Mouse (Mus musculus) frontal cortex, postnatal 36 days (tissue): ENCODE measurements at regions not wholly inside any gene's neighbourhood (a gene's known extent, or its start where the extent isn't known, plus 50 kb on each side); places are given as distances from the start of the nearest gene placed in this dataset.
"Not testable (repeated sequence)": the region's sequence is repeated elsewhere in the genome, so short reads cannot be mapped to it uniquely, and the experiment has no call there.

ENCODE experiments used
- DNase-seq, 2 experiments: peaks; one replicate each; pipeline ENCODE4 v3.0.0; 2022; ENCODE audit warnings: low spot score in 2 of 2

GRCm38 (mm10) chr1:165017793-165018192 lies 82.5 kb upstream of the Xcl1 start:
- DNase-seq: no peak

DNA sequence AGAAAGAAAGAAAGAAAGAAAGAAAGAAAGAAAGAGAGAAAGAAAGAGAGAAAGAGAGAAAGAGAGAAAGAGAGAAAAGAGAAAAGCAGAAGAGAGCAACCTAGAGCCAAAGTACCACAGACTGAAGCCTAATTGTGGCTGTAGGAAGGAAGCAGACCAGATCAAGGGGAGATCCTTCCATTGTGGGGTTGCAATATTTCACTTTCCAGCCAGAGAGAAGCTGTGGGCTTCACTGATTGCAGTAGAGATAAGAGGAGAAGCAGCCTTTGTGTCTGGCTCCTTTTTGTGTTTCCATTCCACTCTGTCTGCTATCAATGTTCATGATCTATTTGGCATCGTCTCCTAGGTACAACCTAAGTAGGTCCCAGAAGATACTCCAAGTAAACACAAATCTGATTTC lies 79.0 kb upstream of the Xcl1 start:
- no peak for DNase-seq

DNA sequence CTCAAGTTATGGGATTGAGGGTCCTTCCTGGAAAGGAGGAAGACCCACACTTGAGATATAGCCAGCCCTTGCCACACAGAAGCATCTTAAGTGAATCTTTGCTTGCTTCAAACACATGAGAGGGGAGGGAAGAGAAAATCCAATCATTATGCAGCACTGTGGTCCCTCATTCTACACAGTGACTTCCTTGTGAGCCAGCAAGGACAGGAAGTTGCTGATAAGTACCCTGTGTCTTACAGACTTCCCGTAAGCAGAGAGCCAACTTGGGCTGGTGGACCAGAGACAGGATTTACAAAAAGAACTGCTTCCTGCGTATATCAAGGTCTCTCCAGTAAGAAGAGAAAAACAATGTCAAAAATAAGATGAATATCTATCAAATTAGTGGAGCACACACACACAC lies 78.1 kb upstream of the Xcl1 start:
- DNase-seq: no peak

GRCm38 (mm10) chr1:165012376-165012775 lies 77.0 kb upstream of the Xcl1 start:
- DNase-seq: no peak

DNA sequence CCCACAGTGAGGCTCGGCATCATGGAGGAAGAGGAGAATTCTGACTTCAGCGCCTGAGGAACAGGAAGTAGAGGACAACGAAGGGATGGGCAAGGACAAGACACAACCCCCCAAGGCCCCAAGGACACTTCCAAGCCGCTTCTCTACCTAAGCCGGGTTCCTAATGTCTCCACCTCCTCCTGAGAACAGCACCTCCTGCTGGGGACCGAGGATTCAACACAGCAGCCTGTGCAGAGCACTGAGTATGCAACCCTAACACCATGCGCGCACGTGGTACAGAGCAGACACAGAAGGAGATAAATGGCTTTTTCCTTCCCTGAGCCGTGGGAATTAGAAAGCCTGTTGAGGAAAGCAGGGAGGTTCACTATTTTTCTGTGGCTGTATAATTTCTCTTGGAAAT lies 64.2 kb upstream of the Xcl1 start:
- DNase-seq: no peak

DNA sequence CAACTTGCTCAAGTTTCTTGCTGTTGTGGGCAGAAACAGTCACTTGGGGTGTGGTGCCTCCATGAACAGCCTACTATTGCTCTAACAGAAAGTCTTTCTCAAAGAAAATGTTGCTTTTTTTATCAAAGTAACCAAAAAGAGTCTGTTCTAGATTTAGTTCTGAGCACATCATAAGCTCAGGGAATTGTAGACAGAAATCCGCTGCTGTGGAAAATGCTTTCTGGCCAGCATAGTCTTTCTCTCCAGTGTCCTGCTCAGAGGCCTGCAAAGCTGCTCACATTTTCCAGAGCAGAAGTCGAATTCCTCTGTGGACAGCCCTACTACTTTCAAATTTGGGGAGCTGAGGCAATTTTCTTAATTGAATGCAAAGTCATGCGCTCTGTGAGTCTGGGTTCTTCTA lies 63.3 kb upstream of the Xcl1 start:
- peak in 1 of 2 experiments; percentile 49 for DNase-seq

GRCm38 (mm10) chr1:164997660-164998059 lies 62.3 kb upstream of the Xcl1 start:
- no peak for DNase-seq

DNA sequence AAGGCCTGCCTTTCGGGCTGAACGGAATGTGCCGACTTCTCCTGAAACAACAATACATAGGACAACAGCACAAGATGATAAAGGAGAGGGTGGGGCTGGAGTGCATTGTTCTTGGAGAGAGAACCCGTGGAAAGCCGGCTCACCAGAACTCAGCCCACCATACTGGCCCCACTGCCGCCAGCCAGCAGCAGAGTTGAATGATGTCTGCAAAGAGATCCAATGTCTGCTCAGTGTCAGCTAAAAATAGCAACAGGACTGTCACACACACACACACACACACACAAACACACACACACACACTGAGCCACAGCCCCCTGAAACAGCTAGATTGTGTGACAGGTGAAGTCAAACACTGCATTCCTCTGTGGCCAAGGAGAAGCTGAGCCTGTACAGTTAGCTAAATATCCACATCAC lies 58.9 kb upstream of the Xcl1 start:
- no peak for DNase-seq

DNA sequence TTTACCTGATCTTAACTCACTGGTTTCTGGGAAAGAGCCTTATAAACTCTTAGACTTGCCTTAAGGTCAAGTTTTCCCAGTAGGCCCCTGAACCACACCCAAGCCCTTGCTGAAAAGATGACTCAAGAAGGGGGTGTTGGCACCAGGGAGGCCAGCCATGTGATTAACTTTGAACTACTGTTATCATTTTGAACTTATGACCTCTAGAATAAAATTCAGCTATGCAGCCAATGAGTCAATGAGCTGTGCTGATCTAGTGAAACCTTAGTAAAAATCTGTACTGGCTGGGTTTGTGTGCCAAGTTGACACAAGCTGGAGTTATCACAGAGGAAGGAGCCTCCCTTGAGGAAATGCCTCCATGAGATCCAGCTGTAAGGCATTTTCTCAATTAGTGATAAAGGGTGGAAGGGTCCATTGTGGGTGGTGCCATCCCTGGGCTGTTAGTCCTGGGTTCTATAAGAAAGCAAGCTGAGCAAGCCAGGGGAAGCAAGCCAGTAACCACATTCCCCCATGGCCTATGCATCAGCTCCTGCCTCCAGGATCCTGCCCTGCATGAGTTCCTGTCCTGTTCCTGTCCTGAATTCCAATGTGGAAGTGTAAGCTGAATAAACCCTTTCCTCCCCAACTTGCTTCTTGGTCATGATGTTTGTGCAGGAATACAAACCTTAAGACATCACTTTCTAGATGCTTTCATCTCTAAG lies 58.0 kb upstream of the Xcl1 start:
- DNase-seq: not testable (repeated sequence)

DNA sequence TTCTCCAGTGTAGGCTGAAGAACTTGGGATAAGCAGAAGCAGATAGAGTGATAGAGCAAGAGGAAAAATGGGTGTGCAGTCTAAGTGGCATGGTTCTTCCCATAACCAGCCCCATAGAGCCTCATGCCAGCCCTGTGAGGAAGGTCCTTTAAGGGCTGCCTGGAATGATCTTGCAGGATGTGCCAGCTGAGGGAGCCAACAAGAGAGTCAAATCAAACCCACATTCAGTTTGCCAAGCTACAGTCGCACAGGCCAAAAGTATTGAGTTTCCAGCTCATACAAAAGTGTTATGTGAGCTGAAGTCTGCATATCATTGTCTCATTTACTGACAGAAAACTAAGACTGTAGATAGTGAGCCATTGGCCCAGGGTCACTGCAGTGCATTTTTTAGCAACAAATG lies 53.7 kb upstream of the Xcl1 start:
- peak in 1 of 2 experiments; percentile 29 for DNase-seq

DNA sequence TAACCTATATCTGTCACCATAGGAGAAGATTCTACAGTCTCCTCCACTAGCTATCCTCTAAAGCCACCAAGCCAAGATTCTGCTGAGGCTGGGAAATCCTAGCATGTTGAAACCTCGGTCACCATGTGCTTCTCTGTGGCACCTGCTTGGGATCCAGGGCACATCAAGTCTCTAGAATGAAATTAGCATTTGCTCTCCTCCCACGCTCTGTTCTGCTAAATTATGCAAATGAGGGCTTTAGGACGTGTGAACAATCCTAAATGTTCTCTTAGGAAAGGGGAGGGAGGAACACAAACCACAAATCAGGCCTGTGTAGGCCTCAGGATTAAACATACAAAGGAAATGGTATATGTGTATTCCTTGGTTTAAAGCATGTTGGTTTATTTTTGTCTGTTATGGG lies 52.9 kb upstream of the Xcl1 start:
- peak; percentile 32 to 44 for DNase-seq

DNA sequence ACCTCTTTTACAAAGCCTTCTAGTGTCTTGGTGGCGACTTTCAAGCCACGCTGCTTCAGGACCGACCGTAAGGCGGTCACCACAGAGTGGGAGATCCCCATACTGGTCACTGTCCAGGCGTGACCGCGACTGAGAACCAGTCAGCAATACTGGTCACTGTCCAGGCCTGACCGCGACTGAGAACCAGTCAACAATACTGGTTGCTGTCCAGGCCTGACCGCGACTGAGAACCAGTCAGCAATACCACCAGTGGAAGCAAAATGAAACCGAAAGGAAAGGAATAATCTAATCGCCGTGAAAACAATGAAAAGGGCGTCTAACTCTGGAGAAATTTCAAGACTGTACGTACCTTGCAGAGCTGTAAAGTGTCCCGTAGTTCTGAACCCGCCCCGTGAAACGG lies 50.2 kb upstream of the Xcl1 start:
- not testable (repeated sequence) for DNase-seq
